Mouse (Mus musculus): Measurements from ENCODE around the gene Dst. TPM values are rescaled to one million over a fixed set of nuclear protein-coding genes. Genes with fewer than 3 reads are reported as not detected.

The Dst gene
- polyA plus RNA-seq, 1 experiment from 2014 or later, result 11.3 TPM

GRCm38 (mm10) chr1:34122905-34123304 is 214.9 kb downstream of the Dst start:
- no peaks in the 10 kb centered on the region for H3K9me3 ChIP-seq
- no peaks in the 10 kb centered on the region for H3K36me3 ChIP-seq (replicated peaks)
- no peak for DNase-seq (ENCODE audit: extremely low spot score, low spot score)
- WGBS, result 88% methylated on average over 1 of the region's 1 CpGs
- H3K4me3 ChIP-seq, result no peak overlapping the region
- no peaks in the 10 kb centered on the region for H3K27me3 ChIP-seq (ENCODE audit: poor library complexity, severe bottlenecking)
- no peaks in the 10 kb centered on the region; the same call in 1 of the 2 replicates for H3K4me1 ChIP-seq
- H3K27ac ChIP-seq, result no peak overlapping the region

DNA sequence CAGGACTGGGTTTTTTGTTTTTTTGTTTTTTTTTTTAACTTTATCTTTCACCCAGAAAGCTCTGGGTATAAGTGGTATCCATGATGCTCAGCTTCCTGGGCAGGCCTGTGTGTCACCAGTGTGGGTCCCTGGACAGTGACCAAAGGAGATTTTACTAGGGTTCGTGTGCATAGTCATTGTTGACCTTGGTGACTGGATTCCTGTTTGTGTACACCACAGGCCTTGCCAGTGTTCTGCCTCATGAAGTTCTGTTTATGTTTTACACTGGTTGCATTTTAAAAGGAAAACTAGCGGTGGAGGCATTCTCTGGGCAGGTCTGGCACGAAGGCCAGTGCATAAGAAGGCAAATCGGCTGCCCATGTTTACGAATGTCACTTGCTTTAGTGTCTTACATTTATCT is 215.3 kb downstream of the Dst start:
- no peak for DNase-seq (ENCODE audit: extremely low spot score, low spot score)
- Histone ChIP-seq H3K4me1 (no peaks in the 10 kb centered on the region; the same call in 1 of the 2 replicates), H3K27me3 (ENCODE audit: poor library complexity, severe bottlenecking) (no peaks in the 10 kb centered on the region), H3K27ac (no peak overlapping the region), H3K4me3 (no peak overlapping the region), H3K9me3 (no peaks in the 10 kb centered on the region), H3K36me3 (replicated peaks) (no peaks in the 10 kb centered on the region)
- WGBS, result 93% methylated on average over 5 of the region's 5 CpGs

DNA sequence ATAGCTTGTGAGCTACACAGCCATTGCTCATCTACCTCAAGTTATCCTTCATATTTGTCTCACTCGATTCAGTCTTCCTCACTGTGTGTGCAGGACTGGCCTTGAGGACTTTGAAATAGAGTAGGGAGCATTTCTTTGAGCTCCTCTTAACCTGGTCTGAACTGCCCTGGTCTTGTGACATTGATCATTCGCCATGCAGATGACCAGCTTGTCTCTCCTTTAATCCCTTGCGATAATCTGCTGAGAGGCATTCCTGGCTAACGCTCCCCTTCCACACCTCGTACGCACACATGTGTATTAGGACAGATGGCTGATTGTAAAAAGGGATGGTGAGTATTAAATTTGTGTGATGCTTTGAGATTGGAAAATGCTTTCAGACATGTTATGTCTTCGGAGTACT is 216.4 kb downstream of the Dst start:
- Histone ChIP-seq H3K27me3 (ENCODE audit: poor library complexity, severe bottlenecking) (no peaks in the 10 kb centered on the region), H3K36me3 (replicated peaks) (no peaks in the 10 kb centered on the region), H3K4me3 (no peak overlapping the region), H3K9me3 (no peaks in the 10 kb centered on the region), H3K27ac (no peak overlapping the region), H3K4me1 (no peaks in the 10 kb centered on the region; the same call in 1 of the 2 replicates)
- DNase-seq (ENCODE audit: extremely low spot score, low spot score), result no peak
- WGBS, result 92% methylated on average over 7 of the region's 7 CpGs

DNA sequence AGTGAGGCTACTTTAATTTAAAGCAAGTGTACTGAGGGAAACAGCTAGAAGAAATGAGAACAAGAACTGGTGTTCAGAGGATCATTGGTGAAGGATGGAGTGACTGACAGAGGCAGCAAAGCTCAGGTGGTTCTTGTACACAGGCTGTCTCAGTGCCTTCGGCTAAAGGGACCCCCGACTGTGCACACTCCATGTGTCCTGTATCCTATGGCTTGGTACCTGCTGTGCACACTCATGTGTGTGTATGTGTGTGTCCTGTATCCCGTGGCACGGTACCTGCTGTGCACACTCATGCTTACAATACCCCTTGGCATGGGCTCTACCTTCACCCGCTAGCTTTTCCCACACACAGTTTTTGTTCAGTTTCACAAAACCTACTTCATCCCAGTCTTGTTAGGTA is 217.1 kb downstream of the Dst start:
- Histone ChIP-seq H3K9me3 (no peaks in the 10 kb centered on the region), H3K4me1 (no peaks in the 10 kb centered on the region; the same call in 1 of the 2 replicates), H3K4me3 (no peak overlapping the region), H3K36me3 (replicated peaks) (no peaks in the 10 kb centered on the region), H3K27me3 (ENCODE audit: poor library complexity, severe bottlenecking) (no peaks in the 10 kb centered on the region), H3K27ac (no peak overlapping the region)
- DNase-seq (ENCODE audit: extremely low spot score, low spot score), result no peak
- WGBS, result 91% methylated on average over 5 of the region's 5 CpGs

DNA sequence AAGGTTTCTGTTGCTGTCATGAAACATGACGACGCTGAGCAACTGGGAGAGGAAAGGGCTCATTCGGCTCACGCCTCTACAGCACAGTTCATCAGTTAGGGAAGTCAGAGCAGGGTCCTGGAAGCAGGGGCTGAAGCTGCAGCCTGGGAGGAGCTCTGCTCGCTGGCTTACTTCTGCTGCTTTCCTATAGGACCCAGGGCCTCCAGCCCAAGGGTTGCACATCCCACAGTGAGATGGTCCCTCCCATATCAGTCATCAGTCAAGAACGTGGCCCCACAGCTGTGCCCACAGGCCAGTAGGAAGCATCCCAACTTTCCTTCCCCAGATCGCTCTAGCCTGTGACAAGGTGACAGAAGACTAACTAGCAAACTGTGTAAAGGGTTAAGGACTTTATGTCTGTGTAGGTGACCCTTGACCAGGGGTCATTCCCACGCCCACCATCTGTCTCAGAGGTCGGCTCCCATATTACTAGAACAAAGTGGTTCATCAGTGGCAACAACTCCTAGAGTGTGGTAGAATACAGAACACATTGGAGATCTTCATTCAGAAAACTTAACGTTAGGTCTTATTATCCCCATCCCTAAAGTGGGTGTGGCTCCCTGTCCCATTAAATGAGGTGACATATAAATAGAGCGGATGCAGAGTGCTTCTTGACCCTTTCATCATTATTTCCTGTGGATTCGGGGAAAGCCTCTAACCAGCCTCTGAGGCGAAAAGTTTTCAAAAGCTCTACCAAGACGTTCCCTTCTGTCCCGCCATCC is 219.9 kb downstream of the Dst start:
- WGBS, result 85% methylated on average over 15 of the region's 15 CpGs

GRCm38 (mm10) chr1:34128796-34129195 is 220.8 kb downstream of the Dst start:
- Histone ChIP-seq H3K4me3 (no peak overlapping the region), H3K27ac (no peak overlapping the region), H3K4me1 (peaks cover 17% of the 10 kb centered on the region), H3K27me3 (ENCODE audit: poor library complexity, severe bottlenecking) (no peaks in the 10 kb centered on the region), H3K36me3 (replicated peaks) (no peaks in the 10 kb centered on the region), H3K9me3 (no peaks in the 10 kb centered on the region)
- 97% methylated on average over 2 of the region's 2 CpGs for WGBS
- DNase-seq (ENCODE audit: extremely low spot score, low spot score), result no peak

More for the DNA sequence above, 219.9 kb downstream of the Dst start:
- H3K36me3 ChIP-seq (replicated peaks), result no peaks in the 10 kb centered on the region
- H3K27me3 ChIP-seq (ENCODE audit: poor library complexity, severe bottlenecking), result no peaks in the 10 kb centered on the region
- H3K27ac ChIP-seq, result no peak overlapping the region
- H3K4me1 ChIP-seq, result peaks cover 11% of the 10 kb centered on the region
- no peak overlapping the region for H3K4me3 ChIP-seq
- no peaks in the 10 kb centered on the region for H3K9me3 ChIP-seq
- no peak for DNase-seq (ENCODE audit: extremely low spot score, low spot score)

- WGBS, result 93% methylated on average over 9 of the region's 9 CpGs
- Histone ChIP-seq H3K27ac (no peak overlapping the region), H3K4me3 (no peak overlapping the region), H3K4me1 (peaks cover 19% of the 10 kb centered on the region), H3K9me3 (no peaks in the 10 kb centered on the region), H3K27me3 (ENCODE audit: poor library complexity, severe bottlenecking) (no peaks in the 10 kb centered on the region), H3K36me3 (replicated peaks) (no peaks in the 10 kb centered on the region)
- no peak for DNase-seq (ENCODE audit: extremely low spot score, low spot score)
Observed at GRCm38 (mm10) chr1:34129691-34130090, 221.7 kb downstream of the Dst start.

DNA sequence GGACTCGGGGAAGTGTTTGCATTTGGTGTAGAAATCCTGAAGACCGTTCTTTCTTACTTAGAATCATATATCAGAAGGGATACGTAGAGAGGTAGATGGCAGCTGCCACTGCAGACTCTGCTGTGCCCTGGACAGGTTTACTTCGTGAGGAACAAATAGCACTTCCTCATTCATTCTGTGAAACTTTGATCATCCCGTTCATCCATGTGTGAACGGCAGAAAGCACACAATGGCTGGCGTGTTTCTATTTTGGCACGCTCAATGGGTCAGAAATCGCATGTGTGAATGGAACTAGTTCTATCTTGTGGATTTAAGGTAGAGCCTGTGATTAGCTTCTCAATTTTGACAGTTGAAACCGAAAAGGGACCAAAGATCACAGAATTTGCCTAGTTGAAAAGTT is 222.8 kb downstream of the Dst start:
- 58% methylated on average over 10 of the region's 10 CpGs for WGBS
- Histone ChIP-seq H3K4me3 (no peak overlapping the region), H3K27ac (no peak overlapping the region), H3K9me3 (no peaks in the 10 kb centered on the region), H3K4me1 (peaks cover 19% of the 10 kb centered on the region), H3K36me3 (replicated peaks) (no peaks in the 10 kb centered on the region), H3K27me3 (ENCODE audit: poor library complexity, severe bottlenecking) (no peaks in the 10 kb centered on the region)
- no peak for DNase-seq (ENCODE audit: extremely low spot score, low spot score)

- 96% methylated on average over 16 of the region's 16 CpGs for WGBS
- H3K4me3 ChIP-seq, result no peak overlapping the region
- H3K27ac ChIP-seq, result no peak overlapping the region
- peaks cover 19% of the 10 kb centered on the region for H3K4me1 ChIP-seq
- H3K36me3 ChIP-seq (replicated peaks), result no peaks in the 10 kb centered on the region
- DNase-seq (ENCODE audit: extremely low spot score, low spot score), result no peak
- H3K9me3 ChIP-seq, result no peaks in the 10 kb centered on the region
- no peaks in the 10 kb centered on the region for H3K27me3 ChIP-seq (ENCODE audit: poor library complexity, severe bottlenecking)
Observed at GRCm38 (mm10) chr1:34132875-34133274, 224.8 kb downstream of the Dst start.

GRCm38 (mm10) chr1:34135535-34135934 is 227.5 kb downstream of the Dst start:
- H3K27ac ChIP-seq, result no peak overlapping the region
- H3K36me3 ChIP-seq (replicated peaks), result no peaks in the 10 kb centered on the region
- H3K9me3 ChIP-seq, result no peaks in the 10 kb centered on the region
- WGBS, result 84% methylated on average over 3 of the region's 3 CpGs
- no peak for DNase-seq (ENCODE audit: extremely low spot score, low spot score)
- no peak overlapping the region for H3K4me3 ChIP-seq
- peaks cover 39% of the 10 kb centered on the region for H3K4me1 ChIP-seq
- no peaks in the 10 kb centered on the region for H3K27me3 ChIP-seq (ENCODE audit: poor library complexity, severe bottlenecking)

DNA sequence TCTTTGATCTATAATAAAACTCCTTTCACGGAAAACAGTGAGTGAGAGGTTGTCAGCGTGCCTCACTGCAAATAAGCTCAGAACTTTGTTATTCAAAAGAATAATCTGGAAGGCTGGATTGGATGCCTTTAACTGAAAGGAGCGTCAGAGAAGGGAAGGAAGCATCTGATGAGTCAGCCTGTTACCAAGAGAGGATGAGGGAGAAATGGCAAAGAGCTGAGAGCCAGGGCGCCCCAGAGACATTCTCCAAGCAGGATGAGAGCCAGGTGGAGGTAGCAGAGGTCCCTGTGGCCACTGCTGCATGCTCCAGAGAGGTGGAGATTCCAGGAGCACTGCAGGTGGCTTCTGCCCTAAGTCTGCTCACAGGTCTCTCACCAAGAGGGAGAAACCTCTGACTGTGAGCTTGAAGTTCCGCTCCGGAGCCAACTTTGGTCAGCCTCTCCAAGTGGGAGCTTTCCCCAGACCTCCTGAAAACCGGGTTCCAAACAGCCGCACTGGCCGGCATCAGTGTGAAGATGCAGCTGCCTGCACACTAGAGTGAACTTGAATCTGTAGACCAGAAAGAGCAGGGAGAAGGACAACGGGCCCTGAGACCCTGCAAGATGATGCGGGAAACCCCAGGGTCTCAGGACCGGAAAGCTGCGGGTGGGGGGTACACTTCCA is 231.3 kb downstream of the Dst start:
- no peaks in the 10 kb centered on the region for H3K9me3 ChIP-seq
- peak overlapping the region; percentile 42; the same call in 1 of the 2 replicates for H3K27ac ChIP-seq
- H3K27me3 ChIP-seq (ENCODE audit: poor library complexity, severe bottlenecking), result no peaks in the 10 kb centered on the region
- no peaks in the 10 kb centered on the region for H3K36me3 ChIP-seq (replicated peaks)
- 66% methylated on average over 13 of the region's 13 CpGs for WGBS
- no peak overlapping the region for H3K4me3 ChIP-seq
- H3K4me1 ChIP-seq, result peaks cover 37% of the 10 kb centered on the region
- no peak for DNase-seq (ENCODE audit: extremely low spot score, low spot score)

GRCm38 (mm10) chr1:34139871-34140471 is 231.9 kb downstream of the Dst start:
- 83% methylated on average over 6 of the region's 6 CpGs for WGBS
- DNase-seq (ENCODE audit: extremely low spot score, low spot score), result no peak
- no peaks in the 10 kb centered on the region for H3K36me3 ChIP-seq (replicated peaks)
- no peaks in the 10 kb centered on the region for H3K9me3 ChIP-seq
- no peaks in the 10 kb centered on the region for H3K27me3 ChIP-seq (ENCODE audit: poor library complexity, severe bottlenecking)
- no peak overlapping the region for H3K27ac ChIP-seq
- H3K4me3 ChIP-seq, result no peak overlapping the region
- peaks cover 42% of the 10 kb centered on the region for H3K4me1 ChIP-seq

- DNase-seq (ENCODE audit: extremely low spot score, low spot score), result no peak
- H3K36me3 ChIP-seq (replicated peaks), result no peaks in the 10 kb centered on the region
- 53% methylated on average over 3 of the region's 3 CpGs for WGBS
Observed at GRCm38 (mm10) chr1:34140686-34141085, 232.7 kb downstream of the Dst start.

More at GRCm38 (mm10) chr1:34140686-34141085, 232.7 kb downstream of the Dst start:
- Histone ChIP-seq H3K27me3 (ENCODE audit: poor library complexity, severe bottlenecking) (no peaks in the 10 kb centered on the region), H3K9me3 (no peaks in the 10 kb centered on the region), H3K4me3 (no peak overlapping the region), H3K27ac (no peak overlapping the region), H3K4me1 (peaks cover 42% of the 10 kb centered on the region)
